Mouse (Mus musculus) stomach, postnatal 0 days (tissue): ENCODE measurements around the gene Pxn.

Experiments
- CTCF ChIP-seq: IDR thresholded peaks from 2 replicates; pipeline ENCODE4 v1.5.1; 2016; ENCODE audit warnings: antibody characterized with exemption, low read depth, mild to moderate bottlenecking, moderate library complexity
- EP300 ChIP-seq: optimal IDR thresholded peaks from 2 replicates; pipeline ENCODE3; 2016; ENCODE audit warnings: antibody characterized with exemption

GRCm38 (mm10) chr5:115492711-115493335, 13.7 kb upstream of the Pxn start:
- TF ChIP-seq CTCF, result no peak
- no peak for TF ChIP-seq EP300
